Mouse (Mus musculus) kidney, postnatal 4 days (tissue): Measurements from ENCODE around the gene Pp2d1.

ENCODE experiments used
- DNase-seq, 2 experiments: peaks; one replicate each; pipeline ENCODE4 v3.0.0; 2021; ENCODE audit warnings: mixed read lengths in 2 of 2

Pp2d1 gene

GRCm38 (mm10) chr17:53564837-53565236, 25.6 kb upstream of the Pp2d1 start:
- no peak for DNase-seq

GRCm38 (mm10) chr17:53561458-53562029, 22.3 kb upstream of the Pp2d1 start:
- DNase-seq = no peak

GRCm38 (mm10) chr17:53559646-53560045, 20.4 kb upstream of the Pp2d1 start:
- no peak for DNase-seq

- DNase-seq = no peak
Measured at GRCm38 (mm10) chr17:53557443-53557842, 18.2 kb upstream of the Pp2d1 start.

GRCm38 (mm10) chr17:53554813-53555212, 15.6 kb upstream of the Pp2d1 start:
- DNase-seq = no peak

GRCm38 (mm10) chr17:53554088-53554487, 14.8 kb upstream of the Pp2d1 start:
- DNase-seq = peak in 1 of 2 experiments; percentile 18

- no peak for DNase-seq
Measured at GRCm38 (mm10) chr17:53551306-53552299, 12.4 kb upstream of the Pp2d1 start.

- DNase-seq = peak; percentile 24 to 27
Measured at GRCm38 (mm10) chr17:53543591-53544324, 4.5 kb upstream of the Pp2d1 start.

- no peak for DNase-seq
Measured at GRCm38 (mm10) chr17:53542536-53542935, 3.3 kb upstream of the Pp2d1 start.

- peak; percentile 26 for DNase-seq
Measured at GRCm38 (mm10) chr17:53532425-53532824, 6.8 kb downstream of the Pp2d1 start.

- DNase-seq = peak; percentile 6 to 16
Measured at GRCm38 (mm10) chr17:53531160-53531559, 8.1 kb downstream of the Pp2d1 start.

GRCm38 (mm10) chr17:53528034-53528433, 11.2 kb downstream of the Pp2d1 start:
- no peak for DNase-seq

- DNase-seq = no peak
Measured at GRCm38 (mm10) chr17:53520509-53520908, 18.7 kb downstream of the Pp2d1 start.

- DNase-seq = no peak
Measured at GRCm38 (mm10) chr17:53519364-53519763, 19.9 kb downstream of the Pp2d1 start.

- DNase-seq = peak; percentile 3 to 35
Measured at GRCm38 (mm10) chr17:53512311-53512951, 26.8 kb downstream of the Pp2d1 start.

- no peak for DNase-seq
Measured at GRCm38 (mm10) chr17:53502966-53503365, 36.3 kb downstream of the Pp2d1 start.

- no peak for DNase-seq
Measured at GRCm38 (mm10) chr17:53489007-53489378, 50.3 kb downstream of the Pp2d1 start.

GRCm38 (mm10) chr17:53488291-53489006, 50.8 kb downstream of the Pp2d1 start:
- DNase-seq = no peak

GRCm38 (mm10) chr17:53480433-53480832, 58.8 kb downstream of the Pp2d1 start:
- DNase-seq = peak in 1 of 2 experiments; percentile 4

- DNase-seq = peak; percentile 66 to 81
Measured at GRCm38 (mm10) chr17:53479604-53480041, 59.6 kb downstream of the Pp2d1 start.

- DNase-seq = peak; percentile 100
Measured at GRCm38 (mm10) chr17:53478858-53479603, 60.2 kb downstream of the Pp2d1 start, which contains the start of gene Rab5a. Gene Rab5a (plus strand): TSS chr17:53479234.
